Mouse (Mus musculus) liver, embryonic 11.5 days (tissue): Measurements from ENCODE around the gene Snta1. TPM values are rescaled to one million over a fixed set of nuclear protein-coding genes. Genes with fewer than 3 reads are reported as not detected.
A peak's percentile ranks its signal among the peaks of the same experiment; 100 is the strongest.

Experiments used
- ATAC-seq: fragments of 200-750 bp; cut with Nextera tagmentation; replicated peaks from 2 replicates; pipeline ENCODE4 v1.8.0; 2017; ENCODE audit warnings: moderate number of reproducible peaks, mild to moderate bottlenecking, moderate TSS enrichment, moderate library complexity; ENCODE audit not compliant: low FRiP score
- DNase-seq: peaks from one replicate; pipeline ENCODE4 v3.0.0-alpha.2; 2017; ENCODE audit warnings: low spot score
- H3K27ac ChIP-seq: fragments of 300-500 bp; sonication (generic); 2 replicates; pipeline ENCODE4 v1.5.1; 2014; ENCODE audit warnings: mild to moderate bottlenecking, low read depth, low read length, control low read depth
- H3K27me3 ChIP-seq: fragments of 300-500 bp; sonication (generic); replicated peaks from 2 replicates; pipeline ENCODE4 v1.6.1; 2014; ENCODE audit warnings: low read length, mixed read lengths; ENCODE audit not compliant: control insufficient read depth, insufficient read depth
- H3K36me3 ChIP-seq: fragments of 300-500 bp; sonication (generic); 2 replicates; pipeline ENCODE4 v1.6.1; 2014; ENCODE audit warnings: mild to moderate bottlenecking, low read length, moderate library complexity, mixed read lengths; ENCODE audit not compliant: control insufficient read depth, insufficient read depth
- H3K4me1 ChIP-seq: fragments of 300-500 bp; sonication (generic); replicated peaks from 2 replicates; pipeline ENCODE4 v1.6.1; 2014; ENCODE audit warnings: low read length, mixed read lengths; ENCODE audit not compliant: control insufficient read depth, insufficient read depth
- H3K4me2 ChIP-seq: fragments of 300-500 bp; sonication (generic); 2 replicates; pipeline ENCODE4 v1.6.1; 2014; ENCODE audit warnings: mild to moderate bottlenecking, control low read depth, moderate library complexity
- H3K4me3 ChIP-seq: fragments of 300-500 bp; sonication (generic); 2 replicates; pipeline ENCODE4 v1.5.1; 2014; ENCODE audit warnings: low read depth, low read length, control low read depth
- H3K9ac ChIP-seq: fragments of 300-500 bp; sonication (generic); 2 replicates; pipeline ENCODE4 v1.6.1; 2014; ENCODE audit warnings: low read depth, low read length, control low read depth
- H3K9me3 ChIP-seq: fragments of 300-500 bp; sonication (generic); 2 replicates; pipeline ENCODE4 v1.6.1; 2016; ENCODE audit warnings: low read length, inconsistent platforms, mixed read lengths; ENCODE audit not compliant: control insufficient read depth
- WGBS: fragments of 180-500 bp; shearing (Covaris S2); extraction: QIAGEN DNeasy Blood & Tissue Kit; methylation state at CpG from one replicate; pipeline ENCODE4 v1.1.7; 2014; 5-methylcytosine and 5-hydroxymethylcytosine counted together
- polyA plus RNA-seq: library from polyadenylated mRNA; unstranded; fragments of >200 nt; fragmentation: Nextera tagmentation; extraction: Ambion mirVana; gene quantifications from 2 replicates; pipeline ENCODE4 v1.2.1, GENCODE M21; 2014

The Snta1 gene
- polyA plus RNA-seq, 1 experiment from 2014 or later, result 2.4 TPM

GRCm38 (mm10) chr2:154418001-154418400 is 10.1 kb upstream of the Snta1 start:
- WGBS, result 80% methylated on average over 7 of the region's 7 CpGs
- Histone ChIP-seq H3K27ac (no peak overlapping the region), H3K4me2 (no peak overlapping the region), H3K36me3 (no peaks in the 10 kb centered on the region), H3K27me3 (no peaks in the 10 kb centered on the region), H3K9ac (no peak overlapping the region), H3K9me3 (no peaks in the 10 kb centered on the region), H3K4me3 (no peak overlapping the region), H3K4me1 (no peaks in the 10 kb centered on the region)
- ATAC-seq (no peak), DNase-seq (no peak)

GRCm38 (mm10) chr2:154417107-154417506 is 9.2 kb upstream of the Snta1 start:
- 21% methylated on average over 3 of the region's 3 CpGs for WGBS
- ATAC-seq (no peak), DNase-seq (peak; percentile 63)
- H3K36me3 ChIP-seq, result no peaks in the 10 kb centered on the region
- no peak overlapping the region for H3K4me2 ChIP-seq
- H3K4me3 ChIP-seq, result no peak overlapping the region
- no peaks in the 10 kb centered on the region for H3K9me3 ChIP-seq
- no peak overlapping the region for H3K9ac ChIP-seq
- H3K4me1 ChIP-seq, result no peaks in the 10 kb centered on the region
- no peaks in the 10 kb centered on the region for H3K27me3 ChIP-seq
- H3K27ac ChIP-seq, result no peak overlapping the region

- DNase-seq (no peak), ATAC-seq (no peak)
- no peak overlapping the region for H3K27ac ChIP-seq
- no peaks in the 10 kb centered on the region for H3K4me1 ChIP-seq
- 63% methylated on average over 7 of the region's 7 CpGs for WGBS
- H3K4me3 ChIP-seq, result no peak overlapping the region
- no peaks in the 10 kb centered on the region for H3K36me3 ChIP-seq
- H3K27me3 ChIP-seq, result peaks cover 10% of the 10 kb centered on the region
- no peak overlapping the region for H3K9ac ChIP-seq
- H3K9me3 ChIP-seq, result no peaks in the 10 kb centered on the region
- no peak overlapping the region for H3K4me2 ChIP-seq
Measured at GRCm38 (mm10) chr2:154412018-154412666, 4.2 kb upstream of the Snta1 start.

GRCm38 (mm10) chr2:154410355-154410754 is 2.5 kb upstream of the Snta1 start:
- no peak for ATAC-seq
- Histone ChIP-seq H3K27me3 (peaks cover 18% of the 10 kb centered on the region), H3K36me3 (no peaks in the 10 kb centered on the region), H3K4me1 (no peaks in the 10 kb centered on the region), H3K4me2 (no peak overlapping the region), H3K9me3 (no peaks in the 10 kb centered on the region), H3K4me3 (no peak overlapping the region), H3K27ac (no peak overlapping the region), H3K9ac (no peak overlapping the region)
- 59% methylated on average over 2 of the region's 2 CpGs for WGBS
- no peak for DNase-seq

- H3K9me3 ChIP-seq, result no peaks in the 10 kb centered on the region
- ATAC-seq (no peak), DNase-seq (no peak)
- WGBS, result 32% methylated on average over 11 of the region's 11 CpGs
- H3K9ac ChIP-seq, result peak overlapping the region; percentile 65
- H3K4me2 ChIP-seq, result peak overlapping the region; percentile 95
- no peaks in the 10 kb centered on the region for H3K36me3 ChIP-seq
- peaks cover 18% of the 10 kb centered on the region for H3K27me3 ChIP-seq
- H3K4me1 ChIP-seq, result no peaks in the 10 kb centered on the region
- H3K4me3 ChIP-seq, result peak overlapping the region; percentile 71
- no peak overlapping the region for H3K27ac ChIP-seq
Measured at GRCm38 (mm10) chr2:154407063-154407642, 746 bp downstream of the Snta1 start.

GRCm38 (mm10) chr2:154405447-154405994 is 2.4 kb downstream of the Snta1 start:
- WGBS, result 71% methylated on average over 5 of the region's 5 CpGs
- Histone ChIP-seq H3K4me3 (no peak overlapping the region), H3K4me1 (no peaks in the 10 kb centered on the region), H3K9me3 (no peaks in the 10 kb centered on the region), H3K4me2 (no peak overlapping the region), H3K9ac (no peak overlapping the region), H3K27ac (no peak overlapping the region), H3K36me3 (no peaks in the 10 kb centered on the region), H3K27me3 (peaks cover 17% of the 10 kb centered on the region)
- ATAC-seq, result no peak
- DNase-seq, result no peak

GRCm38 (mm10) chr2:154402811-154403210 is 5.1 kb downstream of the Snta1 start:
- no peak for DNase-seq
- Histone ChIP-seq H3K27ac (no peak overlapping the region), H3K9me3 (no peaks in the 10 kb centered on the region), H3K36me3 (no peaks in the 10 kb centered on the region), H3K9ac (no peak overlapping the region), H3K4me1 (no peaks in the 10 kb centered on the region), H3K4me3 (no peak overlapping the region), H3K27me3 (peaks cover 13% of the 10 kb centered on the region), H3K4me2 (no peak overlapping the region)
- WGBS, result 47% methylated on average over 7 of the region's 7 CpGs
- 0 out of 2 replicates have a peak, but pooled peaks have one; percentile 40 for ATAC-seq

GRCm38 (mm10) chr2:154401976-154402375 is 5.9 kb downstream of the Snta1 start:
- Histone ChIP-seq H3K4me1 (no peaks in the 10 kb centered on the region), H3K4me3 (no peak overlapping the region), H3K27ac (no peak overlapping the region), H3K9me3 (no peaks in the 10 kb centered on the region), H3K36me3 (no peaks in the 10 kb centered on the region), H3K4me2 (no peak overlapping the region), H3K9ac (no peak overlapping the region), H3K27me3 (peaks cover 6% of the 10 kb centered on the region)
- ATAC-seq (no peak), DNase-seq (no peak)
- 29% methylated on average over 1 of the region's 1 CpGs for WGBS

GRCm38 (mm10) chr2:154399325-154399724 is 8.6 kb downstream of the Snta1 start:
- Histone ChIP-seq H3K4me1 (no peaks in the 10 kb centered on the region), H3K27ac (no peak overlapping the region), H3K9me3 (no peaks in the 10 kb centered on the region), H3K9ac (no peak overlapping the region), H3K36me3 (no peaks in the 10 kb centered on the region), H3K27me3 (no peaks in the 10 kb centered on the region), H3K4me2 (no peak overlapping the region), H3K4me3 (no peak overlapping the region)
- ATAC-seq, result no peak
- 85% methylated on average over 2 of the region's 2 CpGs for WGBS
- no peak for DNase-seq
